Mouse (Mus musculus) kidney, postnatal 10 days (tissue): ENCODE measurements around the gene Eng.

ENCODE experiments used
- DNase-seq: peaks from one replicate; pipeline ENCODE4 v3.0.0; 2021; ENCODE audit warnings: mixed read lengths

Gene Eng

DNA sequence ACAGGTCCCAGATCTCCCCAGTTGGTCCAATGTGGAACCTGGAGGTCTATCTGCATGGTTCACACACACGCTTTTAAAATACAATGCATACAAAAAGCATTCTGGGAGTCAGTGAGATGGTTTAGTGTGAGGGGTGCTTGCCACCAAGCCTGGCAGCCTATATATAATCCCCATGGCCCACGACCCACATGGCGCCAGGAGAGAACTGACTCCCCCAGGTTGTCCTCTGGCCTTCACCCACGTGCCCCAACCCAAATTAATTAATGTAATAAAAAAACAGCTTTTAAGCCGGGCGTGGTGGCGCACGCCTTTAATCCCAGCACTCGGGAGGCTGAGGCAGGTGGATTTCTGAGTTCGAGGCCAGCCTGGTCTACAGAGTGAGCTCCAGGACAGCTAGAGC lies 37.3 kb downstream of the Eng start:
- DNase-seq: no peak

DNA sequence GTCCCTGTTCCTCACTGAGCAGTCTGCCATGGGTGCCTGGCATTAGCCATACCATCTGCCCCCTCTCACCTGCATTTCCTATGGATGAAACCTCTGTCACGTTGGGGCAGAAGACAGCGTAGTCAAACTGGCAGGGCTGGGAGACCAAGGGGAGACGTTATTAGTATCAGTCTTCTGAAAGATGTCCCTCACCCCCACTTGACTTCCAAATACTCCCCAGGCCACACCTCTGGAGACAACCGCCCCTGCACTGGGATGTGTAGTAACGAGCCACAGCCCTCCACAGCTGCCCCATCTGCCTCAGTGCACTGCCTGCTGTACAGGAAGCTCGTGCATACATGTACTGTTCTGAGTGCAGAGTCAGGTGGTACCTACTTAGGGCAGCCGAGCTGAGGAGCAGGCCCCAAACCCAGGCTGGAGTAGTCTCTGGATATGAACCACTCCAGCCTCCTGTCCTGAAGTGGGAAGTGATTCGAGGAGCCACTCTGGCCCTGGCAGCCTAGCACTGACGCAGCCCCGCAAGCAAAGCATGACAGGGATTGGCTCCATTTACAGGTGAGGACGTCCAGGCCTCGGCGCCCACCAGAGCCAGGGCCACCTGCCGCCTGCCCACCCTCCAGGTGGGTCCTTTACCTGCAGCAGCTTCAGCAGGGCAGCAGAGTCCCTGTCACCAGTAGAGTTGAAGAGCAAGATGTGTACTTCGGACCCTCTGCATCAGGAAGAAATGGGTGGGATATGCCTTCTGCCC lies 38.5 kb downstream of the Eng start:
- no peak for DNase-seq

GRCm38 (mm10) chr2:32685807-32686206 lies 39.4 kb downstream of the Eng start:
- DNase-seq: no peak

DNA sequence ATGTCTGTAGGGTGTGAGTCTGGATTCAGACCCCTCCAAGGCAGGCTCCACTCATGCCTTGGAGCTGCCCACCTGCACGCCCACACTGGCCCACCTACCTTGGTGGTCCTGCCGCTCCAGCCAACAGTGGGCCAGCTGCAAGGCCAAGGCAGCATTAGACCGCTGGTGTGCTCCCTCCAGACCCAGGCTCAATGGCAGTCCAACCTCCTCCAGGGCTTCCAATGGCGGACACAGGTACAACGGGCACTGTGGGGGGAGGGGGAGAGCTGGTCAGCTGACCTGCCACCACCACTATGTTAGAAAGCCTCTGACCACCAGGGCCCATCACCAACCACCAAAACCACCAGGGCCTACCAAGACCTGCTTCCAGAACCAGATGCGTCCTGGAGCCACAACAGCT lies 40.2 kb downstream of the Eng start:
- DNase-seq: no peak

GRCm38 (mm10) chr2:32687562-32687961 lies 41.2 kb downstream of the Eng start:
- no peak for DNase-seq

- DNase-seq: peak; percentile 95
Measured at GRCm38 (mm10) chr2:32689420-32689819, 43.0 kb downstream of the Eng start.

GRCm38 (mm10) chr2:32691041-32691440 lies 44.6 kb downstream of the Eng start:
- DNase-seq: no peak

GRCm38 (mm10) chr2:32692496-32692895 lies 46.1 kb downstream of the Eng start:
- no peak for DNase-seq

DNA sequence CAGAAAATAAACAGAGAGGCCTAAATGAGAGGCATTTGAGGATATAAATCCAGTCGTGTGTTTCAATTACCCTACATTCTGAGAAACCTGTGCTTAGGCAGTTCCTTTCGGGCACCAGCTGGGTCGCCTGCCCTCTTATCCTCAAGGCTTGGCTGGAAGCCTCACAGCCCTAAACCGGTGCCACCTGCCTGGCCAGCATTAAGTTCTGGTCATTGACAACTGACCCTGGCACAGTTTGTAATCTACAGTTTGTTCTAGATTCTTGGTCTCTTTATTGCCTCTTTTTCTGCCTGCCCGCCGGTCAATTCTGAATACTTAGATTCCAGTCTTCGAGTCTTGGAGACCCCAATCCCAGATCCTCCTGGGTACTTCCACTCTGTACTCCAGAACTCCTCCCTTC lies 46.9 kb downstream of the Eng start:
- peak; percentile 59 for DNase-seq

DNA sequence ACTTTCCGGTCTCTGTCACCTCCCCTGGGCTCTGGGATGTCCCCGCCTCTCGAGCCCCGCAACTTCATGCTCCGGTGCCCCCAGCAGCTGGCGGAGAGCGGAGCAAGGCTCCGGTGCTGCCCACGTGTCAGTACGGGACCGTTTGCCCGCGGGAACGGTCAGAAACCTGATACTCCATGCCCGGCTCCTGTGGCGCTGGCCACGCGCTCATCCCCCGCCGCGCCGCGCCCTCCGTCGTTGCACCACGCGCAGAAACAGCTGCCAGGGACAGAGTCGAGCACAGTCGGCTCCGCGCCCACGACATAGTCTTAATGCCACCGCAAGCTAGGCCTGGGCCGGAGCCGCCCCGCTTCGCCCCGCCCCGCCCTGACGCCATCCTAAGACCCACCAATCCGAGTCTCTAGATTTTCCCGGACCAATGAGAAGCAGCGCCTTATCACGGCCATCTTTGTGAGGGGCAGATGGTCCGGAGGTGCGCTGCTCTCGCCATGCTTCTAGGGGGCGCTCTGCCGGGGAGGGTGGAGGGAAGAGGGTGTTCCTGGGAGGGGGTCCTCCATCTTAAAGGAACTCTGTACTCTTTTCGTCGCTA lies 47.5 kb downstream of the Eng start:
- DNase-seq: peak; percentile 97

DNA sequence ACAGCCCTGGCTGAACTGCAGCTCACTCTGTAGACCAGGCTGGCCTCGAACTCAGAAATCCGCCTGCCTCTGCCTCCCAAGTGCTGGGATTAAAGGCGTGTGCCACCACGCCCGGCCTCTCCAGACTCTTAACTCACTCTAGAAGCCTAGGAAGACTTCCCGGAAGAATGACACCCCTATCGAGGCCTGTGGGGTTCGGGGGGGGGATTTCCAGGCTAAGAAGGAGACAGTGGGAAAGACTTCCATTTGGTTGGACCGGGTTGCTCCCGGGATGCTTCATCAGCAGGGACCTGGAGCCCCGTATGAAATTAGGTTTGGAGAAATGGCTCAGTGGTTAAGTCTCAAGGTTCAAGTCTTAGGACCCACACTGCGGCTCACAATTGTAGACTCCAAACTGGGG lies 48.3 kb downstream of the Eng start:
- DNase-seq: no peak

GRCm38 (mm10) chr2:32699680-32700079 lies 53.3 kb downstream of the Eng start:
- no peak for DNase-seq

DNA sequence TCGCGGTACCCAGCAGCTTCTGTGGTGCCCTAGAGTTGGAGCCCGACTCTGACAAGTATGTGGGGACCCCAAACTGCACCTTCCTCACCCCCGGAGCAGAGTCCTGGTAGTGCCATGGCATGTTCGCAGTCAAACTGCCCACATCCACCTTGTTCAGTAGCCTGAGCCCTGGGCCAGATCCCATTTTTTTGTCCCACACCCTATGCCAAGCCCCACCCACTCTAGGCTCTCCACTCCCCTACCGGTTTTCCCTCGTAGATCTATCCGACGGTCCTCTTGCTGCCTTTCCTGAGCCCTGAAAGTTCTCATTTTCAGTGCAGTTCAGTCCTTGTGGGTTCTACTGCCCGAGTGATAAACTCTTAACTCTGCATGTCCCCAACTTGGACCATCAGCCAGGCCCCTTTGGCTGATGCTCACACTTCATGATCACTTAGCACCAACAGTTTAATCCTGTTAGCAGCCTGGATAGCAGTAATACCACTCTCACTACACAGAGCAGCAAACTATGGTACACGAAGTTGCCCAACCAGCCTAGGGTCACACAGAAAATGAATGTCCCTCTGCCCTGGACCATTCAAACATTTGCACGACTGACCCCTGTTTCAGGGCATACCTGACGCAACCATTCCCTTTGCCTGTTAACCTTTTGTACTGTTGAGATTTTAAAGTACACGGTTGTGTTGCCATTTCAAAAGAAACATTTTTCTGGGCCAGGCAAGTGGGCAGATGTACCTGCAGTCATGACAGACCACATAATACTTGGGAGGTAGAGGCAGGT lies 54.8 kb downstream of the Eng start:
- DNase-seq: no peak

- DNase-seq: no peak
Measured at GRCm38 (mm10) chr2:32703046-32703445, 56.7 kb downstream of the Eng start.

DNA sequence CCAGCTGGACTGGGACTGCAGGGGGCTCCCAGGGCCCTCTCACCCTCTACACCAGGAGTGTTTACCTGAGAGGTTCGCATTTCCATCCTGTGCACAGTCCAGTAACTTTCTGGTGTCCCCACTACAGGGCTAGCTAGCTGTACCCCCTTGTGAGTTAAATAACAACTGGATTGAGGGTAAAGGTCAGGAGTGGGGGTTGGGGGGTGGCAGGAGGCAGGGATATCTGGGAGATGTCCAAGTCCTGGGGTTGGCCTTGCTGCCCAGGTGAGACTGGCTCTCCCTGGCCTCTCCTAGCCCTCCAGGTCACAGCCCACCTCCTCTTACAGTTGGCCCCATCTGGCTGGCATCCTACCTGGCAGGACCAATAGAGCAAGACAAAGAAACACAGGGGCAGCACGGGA lies 57.6 kb downstream of the Eng start, which contains the start of gene Fpgs:
Gene Fpgs, minus strand, starts transcription at position 125 of the 401 bp plus-strand sequence.
- peak; percentile 82 for DNase-seq

- DNase-seq: no peak
Measured at GRCm38 (mm10) chr2:32705018-32705417, 58.6 kb downstream of the Eng start.

DNA sequence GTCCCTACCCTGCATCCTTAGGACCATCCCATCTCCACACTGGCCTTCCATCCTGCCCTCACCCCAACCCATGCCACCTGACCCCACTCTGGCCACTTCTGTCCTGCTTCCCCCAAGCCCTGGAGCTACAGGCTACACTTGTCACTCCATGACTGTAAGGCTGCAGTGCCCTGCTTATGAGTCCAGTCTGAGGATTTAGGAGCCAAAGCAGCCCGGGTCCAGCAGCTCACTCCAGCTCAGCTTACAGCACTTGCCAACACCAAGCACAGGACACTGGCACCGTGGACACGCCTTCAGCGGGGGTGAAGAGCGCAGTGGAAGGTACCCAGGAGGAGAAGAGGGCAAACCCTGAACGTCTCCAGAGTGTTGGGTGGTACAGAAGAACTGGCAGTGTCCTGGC lies 60.6 kb downstream of the Eng start:
- no peak for DNase-seq

DNA sequence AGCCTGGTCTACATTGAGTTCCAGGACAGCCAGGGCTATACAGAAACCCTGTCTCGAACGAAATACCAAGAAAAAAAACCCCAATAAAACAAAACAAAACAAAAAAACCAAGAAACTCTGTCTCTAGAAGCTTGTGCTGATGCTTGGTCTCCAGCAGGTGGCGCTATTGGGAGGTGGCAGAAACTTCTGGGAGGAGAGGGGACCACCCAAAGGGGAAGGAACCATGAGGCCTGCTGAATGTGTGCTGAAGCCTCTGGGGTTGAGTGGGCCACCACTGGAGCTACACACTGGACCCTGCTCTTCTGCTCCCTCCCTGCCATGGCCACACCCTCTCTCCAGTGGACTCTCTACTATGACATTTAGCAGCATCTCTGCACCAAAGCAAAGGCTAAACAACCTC lies 62.2 kb downstream of the Eng start:
- DNase-seq: peak; percentile 80

GRCm38 (mm10) chr2:32709521-32710137 lies 63.2 kb downstream of the Eng start:
- DNase-seq: no peak

GRCm38 (mm10) chr2:32710425-32710824 lies 64.0 kb downstream of the Eng start:
- DNase-seq: no peak

GRCm38 (mm10) chr2:32711301-32712056 lies 65.1 kb downstream of the Eng start:
- no peak for DNase-seq

GRCm38 (mm10) chr2:32712108-32712551 lies 65.7 kb downstream of the Eng start:
- DNase-seq: peak; percentile 87

- peak; percentile 97 for DNase-seq
Measured at GRCm38 (mm10) chr2:32712586-32712933, 66.2 kb downstream of the Eng start.
